8 mouse cellular contexts compared by ENCODE assay signal in the genomic region with DNA sequence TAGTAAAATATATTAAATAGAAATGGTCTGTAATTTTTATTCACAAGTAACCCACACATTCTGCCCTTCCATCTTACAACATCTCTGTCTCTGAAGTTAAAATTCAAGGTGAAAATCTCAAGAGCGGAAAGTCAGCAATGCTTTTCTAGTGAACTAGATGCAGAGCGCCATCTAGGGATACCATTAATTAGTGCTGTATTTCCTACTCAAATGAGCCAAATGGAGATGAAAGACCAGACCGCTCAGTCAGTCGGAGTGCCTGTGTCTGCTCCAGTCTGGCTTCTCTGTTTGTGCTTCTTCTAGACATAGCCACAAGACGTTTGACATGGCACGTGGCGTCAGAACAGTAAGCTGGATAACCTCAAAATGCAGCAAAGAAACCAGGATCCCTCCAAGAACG. TPM values are rescaled to one million over a fixed set of nuclear protein-coding genes. Genes with fewer than 3 reads are reported as not detected.
DNase-seq lines count a peak whose midpoint lies in the region; ATAC-seq and TF ChIP-seq lines count a peak whose summit lies in the region.

No protein-coding gene starts in this region.

- H3K4me3 ChIP-seq in heart, adult 2 months: no peak overlapping the region
- no peak overlapping the region for H3K4me3 ChIP-seq in forebrain, embryonic 13.5 days

- no peak overlapping the region for H3K27ac ChIP-seq in heart, adult 2 months
- H3K27ac ChIP-seq in forebrain, embryonic 13.5 days: no peak overlapping the region

- H3K4me1 ChIP-seq in heart, adult 2 months (ENCODE audit: control insufficient read depth, insufficient read depth, low read length): peaks cover 5% of the 10 kb centered on the region
- H3K4me1 ChIP-seq in forebrain, embryonic 13.5 days: no peaks in the 10 kb centered on the region

- no peaks in the 10 kb centered on the region for H3K9me3 ChIP-seq in forebrain, embryonic 13.5 days (replicated peaks)

- 24% methylated on average over 8 of the region's 8 CpGs for WGBS in heart, adult 2 months
- WGBS in forebrain, embryonic 13.5 days: 42% methylated on average over 8 of the region's 8 CpGs

- peak; percentile 43; the same call in 1 of the 2 replicates for ATAC-seq in forebrain, embryonic 13.5 days

- no peak for TF ChIP-seq EP300 in heart, adult 2 months (IDR thresholded peaks at IDR 0.05; ENCODE audit: insufficient read depth, low read depth, low read length)

- peak; percentile 86 for TF ChIP-seq CTCF in heart, adult 2 months (IDR thresholded peaks at IDR 0.05)

- intact Hi-C loops in heart, adult 2 months (cut with DNase I): loop anchor here (1.0 kb wide), 1 partner anchor 59 kb away; no protein-coding TSS in a partner anchor
- intact Hi-C loops in heart, postnatal 25 days (cut with DNase I): loop anchor here (1.0 to 10.0 kb wide), 3 partner anchors 55 to 445 kb away; no protein-coding TSS in a partner anchor

- H3K4me2 ChIP-seq in forebrain, embryonic 13.5 days: no peak overlapping the region

- no peaks in the 10 kb centered on the region for H3K36me3 ChIP-seq in heart, adult 2 months (ENCODE audit: control insufficient read depth, insufficient read depth, low read length)
- H3K36me3 ChIP-seq in forebrain, embryonic 13.5 days (ENCODE audit: poor library complexity, severe bottlenecking): no peaks in the 10 kb centered on the region

- H3K9ac ChIP-seq in heart, adult 2 months (ENCODE audit: low read depth, low read length): no peak overlapping the region
- no peak overlapping the region for H3K9ac ChIP-seq in forebrain, embryonic 13.5 days

- no peaks in the 10 kb centered on the region for H3K79me2 ChIP-seq in heart, adult 2 months (replicated peaks; ENCODE audit: control insufficient read depth, insufficient read depth, low read length)

- no peak for DNase-seq in heart, adult 2 months
- DNase-seq in heart, postnatal 25 days (ENCODE audit: low spot score): no peak
- DNase-seq in B cell, adult 2 months: peak; percentile 31 to 37
- peak; percentile 11 for DNase-seq in WW6 (ENCODE audit: low read depth, low spot score)
- peak; percentile 77 for DNase-seq in layer of hippocampus, adult 9-10 months (ENCODE audit: low spot score)
- DNase-seq in natural killer cell, adult 2 months (ENCODE audit: low spot score in 2 of 2): peak; percentile 37 to 48
- peak; percentile 62 for DNase-seq in thymus, postnatal 4 days

- TF ChIP-seq POLR2A in heart, adult 2 months (IDR thresholded peaks at IDR 0.05; ENCODE audit: insufficient read depth, low read depth, low read length): no peak

- H3K27me3 ChIP-seq in heart, adult 2 months (ENCODE audit: control insufficient read depth, insufficient read depth, low read length): no peaks in the 10 kb centered on the region
- H3K27me3 ChIP-seq in forebrain, embryonic 13.5 days: no peaks in the 10 kb centered on the region

RNA-seq across cellular contexts. Expression of a gene that starts 44.6 kb away (rescaled TPM):
- 1 to 10 TPM; 2.0 to 2.7 TPM for total RNA-seq in heart, adult 2 months (2021)
- polyA plus RNA-seq in heart, adult 2 months (2012; rRNA removed): 0.78 and 1.5 TPM in 2 replicates
- 1 to 10 TPM; 1.3 TPM for total RNA-seq in heart, postnatal 25 days (2021)
- not detected in 2 replicates for polyA plus RNA-seq in forebrain, embryonic 13.5 days (2015; fragmentation: Nextera tagmentation; extraction: Ambion mirVana)

Comparison
In these comparisons a context has a peak if more than half of its experiments do, and no peak if none do; other contexts are left out.
1. DNase-seq: peak in B cell, adult 2 months (2 of 2), WW6 (single experiment), layer of hippocampus, adult 9-10 months (single experiment), natural killer cell, adult 2 months (2 of 2) and thymus, postnatal 4 days (single experiment); none in heart, adult 2 months (0 of 2) and heart, postnatal 25 days (single experiment).